Mouse (Mus musculus): Measurements from ENCODE around the gene Uck1. TPM values are rescaled to one million over a fixed set of nuclear protein-coding genes. Genes with fewer than 3 reads are reported as not detected.

The Uck1 gene
- total and polyA plus RNA-seq, 3 experiments, result 60.6 to 73.7 TPM; not detected in 1

DNA sequence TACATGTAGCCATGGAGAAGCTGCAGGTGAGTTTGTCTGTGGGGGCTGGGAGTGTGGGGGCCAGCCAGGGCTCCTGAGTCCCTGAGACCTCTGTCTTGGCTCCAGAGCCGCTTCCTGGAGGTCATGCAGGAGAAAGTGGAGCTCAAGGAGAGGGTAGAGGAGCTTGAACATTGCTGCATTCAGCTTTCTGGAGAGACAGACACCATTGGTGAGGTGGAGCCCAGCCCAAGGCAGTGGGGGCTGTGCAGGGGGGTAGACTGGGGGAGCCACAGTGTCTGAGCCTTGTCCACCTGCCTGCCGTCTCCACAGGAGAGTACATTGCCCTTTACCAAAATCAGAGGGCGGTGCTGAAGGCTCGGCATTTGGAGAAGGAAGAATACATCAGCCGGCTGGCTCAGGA lies 45.7 kb upstream of the Uck1 start:
- no peak for DNase-seq (ENCODE audit: low read depth, low spot score)
- H3K9ac ChIP-seq (ENCODE audit: control insufficient read depth, low read depth, low read length, poor library complexity, severe bottlenecking), result no peak overlapping the region
- H3K27ac ChIP-seq (ENCODE audit: control insufficient read depth, low read depth, low read length), result no peak overlapping the region
- H3K36me3 ChIP-seq (ENCODE audit: control insufficient read depth in 1 of 2, insufficient read depth in 2 of 2, low read length in 2 of 2), result peaks cover 0 to 2% of the 10 kb centered on the region in 2 experiments; a peak in 1 of 4 replicates
- H3K27me3 ChIP-seq (ENCODE audit: control insufficient read depth in 1 of 2, insufficient read depth in 2 of 2, low read length in 2 of 2), result no peaks in the 10 kb centered on the region
- H3K4me1 ChIP-seq (ENCODE audit: control insufficient read depth in 1 of 2, insufficient read depth in 2 of 2, low read length in 2 of 2), result no peaks in the 10 kb centered on the region
- TF ChIP-seq RCOR1 (IDR thresholded peaks at IDR 0.05; ENCODE audit: low read depth, low read length) (no peak), NRF1 (IDR thresholded peaks at IDR 0.05; ENCODE audit: insufficient read depth, low read depth, low read length, poor library complexity, severe bottlenecking) (no peak), ZC3H11A (IDR thresholded peaks at IDR 0.05; ENCODE audit: low read depth, low read length) (no peak), CTCF (IDR thresholded peaks at IDR 0.05 in 2 of 3, conservative IDR thresholded peaks at IDR 0.05 in 1 of 3; ENCODE audit: control insufficient read depth in 1 of 3, insufficient read depth in 1 of 3, low read depth in 2 of 3, low read length in 3 of 3, poor library complexity in 1 of 3, severe bottlenecking in 1 of 3) (no peak), POLR2A (IDR thresholded peaks at IDR 0.05; ENCODE audit: control insufficient read depth in 1 of 2, insufficient read depth in 1 of 2, low read depth in 1 of 2, low read length in 2 of 2, poor library complexity in 1 of 2) (no peak), MXI1 (IDR thresholded peaks at IDR 0.05; ENCODE audit: low read depth, low read length) (no peak), HCFC1 (IDR thresholded peaks at IDR 0.05; ENCODE audit: low read depth, low read length) (no peak), JUND (IDR thresholded peaks at IDR 0.05; ENCODE audit: low read depth, low read length) (no peak), MYC (IDR thresholded peaks at IDR 0.05; ENCODE audit: low read depth, low read length) (no peak), EP300 (IDR thresholded peaks at IDR 0.05; ENCODE audit: low read depth in 1 of 2, low read length in 2 of 2) (no peak), USF2 (IDR thresholded peaks at IDR 0.05; ENCODE audit: borderline replicate concordance in 1 of 2, insufficient read depth in 1 of 2, low read depth in 1 of 2, low read length in 2 of 2) (no peak), KAT2A (conservative IDR thresholded peaks at IDR 0.05; ENCODE audit: low read depth, low read length) (no peak), ZKSCAN1 (IDR thresholded peaks at IDR 0.05; ENCODE audit: low read depth, low read length) (no peak), POLR2AphosphoS2 (IDR thresholded peaks at IDR 0.05; ENCODE audit: low read length) (no peak), ETS1 (IDR thresholded peaks at IDR 0.05; ENCODE audit: low read depth, low read length) (no peak), MAZ (IDR thresholded peaks at IDR 0.05; ENCODE audit: low read depth, low read length) (no peak), MAFK (IDR thresholded peaks at IDR 0.05; ENCODE audit: borderline replicate concordance, low read depth, low read length) (no peak)
- no peaks in the 10 kb centered on the region for H3K79me2 ChIP-seq (ENCODE audit: control insufficient read depth, insufficient read depth, low read length, poor library complexity)
- no peak overlapping the region for H3K4me3 ChIP-seq (ENCODE audit: control insufficient read depth in 1 of 2, insufficient read depth in 1 of 2, low read depth in 2 of 2, low read length in 2 of 2)
- no peaks in the 10 kb centered on the region for H3K9me3 ChIP-seq (replicated peaks; ENCODE audit: insufficient read depth, low read length)

DNA sequence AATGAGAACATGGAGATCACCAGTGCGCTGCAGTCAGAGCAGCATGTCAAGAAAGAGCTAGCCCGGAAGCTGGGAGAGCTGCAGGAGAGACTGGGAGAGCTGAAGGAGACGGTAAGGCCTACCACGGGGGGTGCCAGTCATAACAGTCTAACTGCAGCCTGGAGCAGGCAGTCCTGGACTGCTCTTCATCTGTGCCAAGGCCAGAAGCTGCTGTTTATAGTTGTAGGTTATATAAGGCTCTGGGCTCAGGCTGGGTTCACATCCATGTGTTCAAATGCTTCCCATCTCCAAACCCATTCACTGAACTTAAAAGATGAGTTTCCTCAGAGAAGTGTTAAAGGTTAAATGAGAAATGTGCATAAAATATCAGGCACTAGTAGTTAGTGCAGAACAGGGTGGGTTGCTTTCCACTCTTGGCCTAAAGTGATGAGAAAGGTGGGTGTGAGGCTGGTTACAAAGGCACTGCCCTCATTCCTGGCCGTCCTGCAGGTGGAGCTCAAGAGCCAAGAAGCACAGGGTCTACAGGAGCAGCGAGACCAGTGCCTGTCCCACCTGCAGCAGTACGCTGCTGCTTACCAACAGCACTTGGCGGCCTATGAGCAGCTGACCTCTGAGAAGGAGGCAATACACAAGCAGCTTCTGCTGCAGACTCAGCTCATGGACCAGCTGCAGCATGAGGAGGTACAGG lies 44.3 kb upstream of the Uck1 start:
- H3K4me3 ChIP-seq (ENCODE audit: control insufficient read depth in 1 of 2, insufficient read depth in 1 of 2, low read depth in 2 of 2, low read length in 2 of 2), result no peak overlapping the region
- peaks cover 0 to 2% of the 10 kb centered on the region in 2 experiments; a peak in 2 of 4 replicates for H3K36me3 ChIP-seq (ENCODE audit: control insufficient read depth in 1 of 2, insufficient read depth in 2 of 2, low read length in 2 of 2)
- DNase-seq (ENCODE audit: low read depth, low spot score), result peak; percentile 56
- H3K9ac ChIP-seq (ENCODE audit: control insufficient read depth, low read depth, low read length, poor library complexity, severe bottlenecking), result no peak overlapping the region
- TF ChIP-seq ZMIZ1 (IDR thresholded peaks at IDR 0.05; ENCODE audit: low read depth, low read length) (no peak), MAX (IDR thresholded peaks at IDR 0.05; ENCODE audit: low read length) (no peak), RAD21 (IDR thresholded peaks at IDR 0.05; ENCODE audit: low read depth, low read length) (peak; percentile 36), POLR2AphosphoS5 (IDR thresholded peaks at IDR 0.05; ENCODE audit: borderline replicate concordance, low read depth, low read length) (no peak), SMC3 (IDR thresholded peaks at IDR 0.05; ENCODE audit: low read depth, low read length) (peak; percentile 54), CTCF (IDR thresholded peaks at IDR 0.05 in 2 of 3, conservative IDR thresholded peaks at IDR 0.05 in 1 of 3; ENCODE audit: control insufficient read depth in 1 of 3, insufficient read depth in 1 of 3, low read depth in 2 of 3, low read length in 3 of 3, poor library complexity in 1 of 3, severe bottlenecking in 1 of 3) (peak; percentile 68 to 71 (median 70))
- no peaks in the 10 kb centered on the region for H3K4me1 ChIP-seq (ENCODE audit: control insufficient read depth in 1 of 2, insufficient read depth in 2 of 2, low read length in 2 of 2)
- H3K27me3 ChIP-seq (ENCODE audit: control insufficient read depth in 1 of 2, insufficient read depth in 2 of 2, low read length in 2 of 2), result no peaks in the 10 kb centered on the region
- H3K79me2 ChIP-seq (ENCODE audit: control insufficient read depth, insufficient read depth, low read length, poor library complexity), result no peaks in the 10 kb centered on the region
- H3K27ac ChIP-seq (ENCODE audit: control insufficient read depth, low read depth, low read length), result no peak overlapping the region
- H3K9me3 ChIP-seq (replicated peaks; ENCODE audit: insufficient read depth, low read length), result no peaks in the 10 kb centered on the region
